Comparison of ENCODE assay signal across 8 mouse cellular contexts in the genomic region with DNA sequence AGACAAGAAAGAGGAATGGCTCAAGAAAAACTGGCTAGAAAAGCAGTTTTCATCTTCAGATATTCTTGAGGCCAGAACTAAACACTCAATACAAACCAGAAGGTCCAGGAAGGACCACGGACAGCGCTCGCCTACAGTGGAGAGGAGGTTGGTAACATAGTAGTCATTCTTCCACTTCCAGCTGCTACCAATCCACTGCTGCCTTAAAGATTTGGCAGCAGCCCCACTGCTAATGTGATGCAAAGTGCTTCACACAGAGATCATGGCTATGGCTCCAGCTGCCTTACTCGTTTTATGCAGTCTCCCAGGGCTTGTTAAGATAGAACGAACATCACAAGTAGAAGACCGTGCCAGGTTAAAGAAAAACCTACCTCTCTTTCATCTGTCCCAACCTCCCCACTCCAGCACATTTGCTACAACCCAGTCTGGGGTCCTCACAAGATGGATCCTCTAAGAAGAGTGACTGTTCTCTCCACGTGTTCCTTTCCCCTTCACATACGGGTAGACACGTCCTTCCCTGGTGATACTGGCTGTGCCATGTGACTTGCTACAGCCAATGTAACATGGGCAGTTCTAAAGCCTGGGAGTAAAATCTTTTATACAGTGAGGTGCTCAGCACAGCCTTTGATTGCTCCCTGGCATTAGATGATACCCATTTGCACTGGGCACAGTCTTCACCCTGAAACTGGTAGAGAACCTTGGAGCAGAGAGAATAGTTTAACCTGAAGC.
DNase-seq lines count a peak whose midpoint lies in the region; ATAC-seq and TF ChIP-seq lines count a peak whose summit lies in the region.

No protein-coding gene starts in this region.

- TF ChIP-seq POLR2A in brain, embryonic 14.5 days (IDR thresholded peaks at IDR 0.05; ENCODE audit: borderline replicate concordance, extremely low read depth, insufficient read depth, insufficient read length, poor library complexity, severe bottlenecking), result no peak

- no peak for TF ChIP-seq CTCF in brain, embryonic 14.5 days (IDR thresholded peaks at IDR 0.05; ENCODE audit: borderline replicate concordance, extremely low read depth, insufficient read depth, insufficient read length)

- peak; percentile 66; the same call in 1 of the 2 replicates for ATAC-seq in hindbrain, embryonic 15.5 days (ENCODE audit: low FRiP score, low read depth)
- peak; percentile 41; the same call in 1 of the 2 replicates for ATAC-seq in midbrain, embryonic 12.5 days (ENCODE audit: low FRiP score, low read depth)
- no peak for ATAC-seq in granulocyte monocyte progenitor cell, adult 5-6 weeks (replicated peaks; ENCODE audit: poor library complexity, severe bottlenecking)

- peak; percentile 79 for DNase-seq in kidney, postnatal 10 days
- DNase-seq in kidney, adult 18-20 months, result no peak
- DNase-seq in brain, embryonic 14.5 days (ENCODE audit: low read depth), result peak; percentile 91
- DNase-seq in urinary bladder, postnatal 25 days (ENCODE audit: low spot score), result no peak
- no peak for DNase-seq in cerebellum, adult 11-12 months

- H3K27ac ChIP-seq in hindbrain, embryonic 15.5 days (replicated peaks), result peak overlapping the region; percentile 47
- H3K27ac ChIP-seq in midbrain, embryonic 12.5 days (replicated peaks), result 0 out of 2 replicates have a peak overlapping the region, but pooled peaks have one; percentile 30

- no peaks in the 10 kb centered on the region for H3K36me3 ChIP-seq in hindbrain, embryonic 15.5 days
- no peaks in the 10 kb centered on the region for H3K36me3 ChIP-seq in midbrain, embryonic 12.5 days

- no peaks in the 10 kb centered on the region for H3K27me3 ChIP-seq in hindbrain, embryonic 15.5 days
- peaks cover 3% of the 10 kb centered on the region; the same call in 1 of the 2 replicates for H3K27me3 ChIP-seq in midbrain, embryonic 12.5 days

- H3K4me2 ChIP-seq in hindbrain, embryonic 15.5 days, result peak overlapping the region; percentile 27; the same call in 1 of the 2 replicates
- H3K4me2 ChIP-seq in midbrain, embryonic 12.5 days (replicated peaks), result no peak overlapping the region

- H3K9me3 ChIP-seq in hindbrain, embryonic 15.5 days, result no peaks in the 10 kb centered on the region
- no peaks in the 10 kb centered on the region for H3K9me3 ChIP-seq in midbrain, embryonic 12.5 days

- no peak overlapping the region for H3K4me3 ChIP-seq in hindbrain, embryonic 15.5 days
- H3K4me3 ChIP-seq in midbrain, embryonic 12.5 days, result no peak overlapping the region

- H3K4me1 ChIP-seq in hindbrain, embryonic 15.5 days (replicated peaks), result peaks cover 25% of the 10 kb centered on the region
- H3K4me1 ChIP-seq in midbrain, embryonic 12.5 days, result peaks cover 7% of the 10 kb centered on the region

- 28% methylated on average over 9 of the region's 9 CpGs for WGBS in hindbrain, embryonic 15.5 days
- 43% methylated on average over 9 of the region's 9 CpGs for WGBS in midbrain, embryonic 12.5 days

- no peak overlapping the region for H3K9ac ChIP-seq in hindbrain, embryonic 15.5 days
- H3K9ac ChIP-seq in midbrain, embryonic 12.5 days (replicated peaks), result no peak overlapping the region

Comparison
In these comparisons a context has a peak if more than half of its experiments do, and no peak if none do; other contexts are left out.
1. DNase-seq: peak in kidney, postnatal 10 days (single experiment) and brain, embryonic 14.5 days (single experiment); none in kidney, adult 18-20 months (single experiment), urinary bladder, postnatal 25 days (single experiment) and cerebellum, adult 11-12 months (single experiment).